Mouse (Mus musculus): ENCODE data around the gene Actrt2.
A peak's percentile ranks its signal among the peaks of the same experiment; 100 is the strongest.

Gene Actrt2

DNA sequence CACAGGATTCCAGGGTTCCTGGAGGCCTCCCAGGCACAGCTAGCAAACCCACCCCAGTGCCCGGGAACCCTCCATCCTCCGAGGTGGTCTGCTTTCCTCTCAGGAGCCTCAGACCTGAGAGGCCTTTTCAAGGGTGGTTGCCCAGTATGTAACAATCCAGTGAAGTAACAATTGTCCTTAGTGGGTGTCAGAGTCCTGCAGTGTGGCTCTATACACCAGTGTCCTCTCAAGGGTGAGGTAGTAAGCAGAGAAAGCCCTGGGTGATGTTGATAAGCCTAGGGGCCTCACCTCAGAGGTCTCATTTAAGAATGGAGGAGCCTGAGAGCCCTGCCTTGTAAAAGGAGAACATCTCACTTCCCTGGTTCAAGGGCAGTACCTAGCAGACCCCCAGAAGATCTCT, at the start of gene Actrt2:
TSS of gene Actrt2 (minus strand) at position 101 of the 400 bp plus-strand sequence.
- no peak for DNase-seq

DNA sequence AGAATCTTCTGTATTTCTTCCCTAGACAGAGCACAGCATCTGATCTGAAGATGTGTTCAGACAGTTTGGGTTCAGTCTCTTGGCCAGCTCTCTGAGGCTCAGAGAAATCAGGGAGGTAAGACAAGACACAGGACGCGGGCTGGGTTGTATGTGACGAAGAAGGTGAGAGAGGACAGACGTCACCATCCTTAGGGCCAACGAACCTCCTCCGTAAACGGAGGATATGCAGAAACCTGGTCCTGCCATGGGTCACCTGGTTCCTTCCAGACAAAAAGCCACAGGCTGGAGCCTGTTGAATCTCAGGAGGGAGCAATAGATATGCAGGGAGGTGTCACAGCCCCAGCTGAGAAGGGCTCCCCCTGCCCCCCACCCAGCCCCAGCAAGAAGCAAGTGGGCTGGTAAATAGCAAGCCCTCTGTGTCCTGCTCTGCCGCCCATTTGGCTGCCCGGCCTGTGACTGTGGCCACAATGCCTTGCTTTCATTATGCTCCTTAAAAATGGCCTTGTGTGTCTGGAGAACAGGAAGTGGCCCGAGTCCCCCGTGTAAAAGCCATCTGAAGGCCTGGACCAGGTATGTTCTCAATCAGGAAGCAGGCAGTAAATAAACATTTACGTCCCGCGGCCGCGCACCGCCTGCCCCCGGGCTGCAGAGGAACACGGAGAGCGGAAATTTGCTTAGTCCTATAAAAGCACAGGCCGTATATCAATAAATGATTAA, 41.9 kb upstream of the Actrt2 start:
- DNase-seq = peak in 1 of 2 experiments; percentile 16

DNA sequence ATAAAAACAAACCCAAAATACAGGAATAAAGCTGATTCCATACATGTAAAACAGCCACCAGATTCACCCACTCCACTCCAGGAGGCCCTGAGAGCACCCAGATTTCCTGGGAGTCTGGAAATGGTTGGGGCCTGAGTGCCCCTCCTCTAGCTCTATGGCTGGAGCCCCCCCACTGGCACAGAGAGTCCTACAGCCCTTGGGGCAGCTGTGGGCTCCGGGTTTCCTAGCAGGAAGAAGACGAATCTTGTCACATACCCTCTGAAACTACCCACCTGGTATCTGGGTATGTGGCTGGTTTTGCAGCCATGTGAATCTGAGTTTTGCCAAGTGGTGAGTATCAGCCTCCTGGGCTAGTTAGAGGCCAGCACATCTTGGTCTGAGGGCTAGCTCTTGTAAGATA, 41.1 kb upstream of the Actrt2 start:
- no peak for DNase-seq

DNA sequence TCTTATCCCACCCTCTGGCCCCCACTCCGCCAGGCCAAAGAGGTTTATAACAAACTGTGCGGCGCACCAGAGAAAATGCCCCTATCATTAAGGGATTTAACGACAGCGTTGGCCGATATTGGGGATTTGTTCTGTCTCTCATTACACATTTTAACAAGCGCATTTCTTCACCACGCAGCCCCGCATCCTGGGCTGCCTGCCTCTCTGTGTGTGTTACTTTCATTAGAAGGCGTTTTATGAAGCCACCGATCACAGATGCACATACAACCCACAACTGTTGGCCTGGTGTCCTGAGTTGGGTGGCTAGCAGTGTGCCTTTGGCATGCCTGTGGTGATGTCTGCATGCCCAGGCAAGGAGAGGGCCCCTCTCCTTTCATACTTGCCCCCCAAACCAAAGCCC, 40.6 kb upstream of the Actrt2 start:
- DNase-seq = no peak

DNA sequence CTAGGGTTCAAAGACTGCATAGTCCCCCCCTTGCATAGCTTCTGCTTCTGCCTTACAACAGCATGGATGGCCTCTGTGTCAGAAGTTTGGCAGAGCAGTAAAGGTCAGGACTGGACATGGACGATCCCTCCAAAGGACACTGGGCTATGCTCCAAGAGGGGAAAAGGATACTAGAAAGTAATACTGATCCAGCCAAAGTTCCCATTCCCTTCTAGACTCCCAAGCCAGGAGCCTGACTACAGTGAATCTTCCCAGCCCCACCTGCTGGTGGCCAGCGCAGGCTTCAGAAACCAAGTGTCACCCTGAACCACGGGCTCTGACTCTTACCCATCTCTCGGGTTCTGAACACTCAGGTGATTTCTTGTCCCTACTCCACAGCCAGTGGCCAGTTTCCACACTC, 39.9 kb upstream of the Actrt2 start:
- DNase-seq = peak in 1 of 2 experiments; percentile 10

DNA sequence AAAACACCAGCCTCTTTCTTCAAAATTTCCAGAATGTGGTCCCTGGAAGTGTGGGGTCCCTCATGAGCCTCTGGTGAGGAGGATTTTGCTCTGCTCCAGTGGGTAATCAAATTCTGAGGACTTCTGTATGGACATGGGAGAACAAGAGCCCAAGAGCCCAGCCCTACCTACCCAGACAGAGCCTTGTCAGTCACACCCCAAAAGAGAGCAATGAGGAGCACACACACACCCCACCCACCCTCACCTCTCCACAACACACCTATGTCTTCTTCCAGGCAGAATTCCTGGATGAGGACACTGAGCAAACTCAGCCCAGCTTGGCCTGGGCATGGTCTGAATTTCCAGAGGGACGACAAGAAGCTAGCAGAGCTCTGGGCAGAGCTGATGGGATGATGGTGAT, 38.8 kb upstream of the Actrt2 start:
- DNase-seq = no peak

DNA sequence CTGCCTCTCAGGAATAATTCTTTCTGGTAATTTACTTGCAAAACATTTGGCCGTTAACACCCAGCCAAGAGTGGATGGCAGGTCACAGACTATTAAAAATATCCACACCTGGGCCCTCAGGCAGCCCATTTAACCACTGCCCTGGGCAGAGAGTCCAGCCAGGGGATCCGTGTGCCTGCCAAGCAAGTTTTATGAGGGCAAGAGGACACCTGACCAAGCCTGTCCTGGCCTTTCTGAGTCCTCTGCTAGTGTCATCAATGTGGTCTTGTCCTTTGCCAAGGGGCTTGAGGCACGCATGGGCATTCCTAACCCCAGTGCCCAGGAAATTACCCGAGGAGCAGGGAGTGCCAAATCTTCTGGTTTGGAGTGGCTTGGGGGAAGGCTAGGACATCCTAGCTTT, 38.0 kb upstream of the Actrt2 start:
- peak; percentile 60 to 82 for DNase-seq

DNA sequence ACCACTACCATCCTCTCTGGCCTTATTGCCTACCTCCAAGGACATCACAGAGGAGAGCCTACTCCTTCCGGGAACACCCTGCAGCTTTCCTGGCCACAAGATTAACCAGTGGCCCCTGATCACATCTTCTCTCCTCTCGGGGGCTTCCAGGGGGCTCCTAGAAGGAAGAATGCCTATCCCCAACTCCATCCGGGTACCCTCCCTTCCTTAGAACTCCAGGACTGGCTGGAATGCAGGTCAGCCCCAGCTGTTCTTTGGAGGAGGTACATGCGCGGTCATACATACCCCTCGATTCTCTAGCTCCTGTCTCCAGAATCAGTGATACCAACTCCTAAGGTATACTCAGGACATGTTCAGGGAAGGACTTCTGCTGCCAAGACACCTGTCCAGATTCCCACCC, 37.4 kb upstream of the Actrt2 start:
- no peak for DNase-seq

DNA sequence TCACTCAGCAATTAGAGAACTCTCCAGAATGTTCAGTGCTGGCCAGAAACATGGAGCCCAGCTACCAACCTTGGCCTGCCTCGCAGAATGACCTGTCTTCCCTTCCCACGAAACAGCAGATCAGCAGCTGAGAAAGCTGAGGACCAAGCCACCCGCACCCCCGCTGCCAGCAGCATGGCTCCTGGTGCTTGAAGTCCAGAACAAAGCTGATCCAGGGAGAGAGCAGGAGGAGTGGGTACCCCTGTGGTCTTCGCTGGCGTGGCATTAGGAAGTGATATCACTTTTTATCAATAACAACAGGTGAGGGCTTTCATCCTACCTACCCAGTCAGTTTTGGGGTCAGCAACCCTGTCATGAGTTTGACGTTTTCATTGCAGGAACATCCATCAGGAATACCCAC, 36.9 kb upstream of the Actrt2 start:
- no peak for DNase-seq

DNA sequence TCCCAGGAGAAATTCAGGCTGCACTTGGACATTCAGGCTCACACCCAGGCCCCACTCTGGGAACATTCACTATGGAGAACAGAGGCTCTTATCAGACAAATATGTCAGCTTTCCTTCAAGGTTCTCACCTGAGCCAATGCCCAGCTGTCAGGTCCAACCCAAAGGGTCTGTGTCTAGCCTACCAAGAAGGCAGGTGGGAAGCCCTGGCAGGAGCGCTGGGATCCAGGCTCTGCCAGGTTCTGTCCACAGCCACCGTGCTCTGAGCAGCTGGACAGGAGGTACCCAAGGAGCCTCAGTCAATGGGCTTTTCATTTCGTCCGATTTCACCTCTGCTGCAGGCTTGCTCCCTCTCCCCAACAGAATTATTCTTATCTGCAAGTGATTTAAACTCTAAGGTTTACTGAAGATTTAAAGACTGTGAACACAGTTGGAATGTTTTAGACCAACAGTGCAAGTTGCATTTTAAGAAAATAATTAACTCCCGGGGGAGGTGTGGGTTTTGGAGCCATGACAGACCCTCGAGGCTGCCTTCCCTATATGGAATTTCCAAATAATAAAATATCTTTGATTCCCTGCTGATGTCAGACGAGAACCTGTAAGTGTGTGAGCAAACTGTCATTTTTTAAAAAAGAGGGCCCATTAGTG, 35.9 kb upstream of the Actrt2 start:
- DNase-seq = no peak

DNA sequence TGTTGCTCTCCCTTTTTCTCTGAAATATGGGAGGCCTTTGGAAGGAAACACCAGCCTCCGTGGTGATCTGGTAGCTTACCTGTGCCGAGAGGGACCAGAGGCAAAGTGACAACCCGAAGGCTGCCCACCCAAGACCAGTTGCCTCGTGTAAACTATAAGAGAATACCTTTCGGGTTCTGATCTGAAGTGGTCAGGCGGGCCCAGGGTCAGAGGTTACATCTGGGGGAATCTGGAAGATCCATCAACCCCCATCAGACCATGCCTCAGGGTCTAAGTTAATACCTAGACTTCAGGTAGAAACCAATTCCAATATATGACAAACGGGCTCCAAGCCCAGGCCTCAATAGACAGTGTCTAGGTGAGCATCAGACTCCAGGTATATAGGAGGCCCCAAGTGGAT, 35.3 kb upstream of the Actrt2 start:
- no peak for DNase-seq

DNA sequence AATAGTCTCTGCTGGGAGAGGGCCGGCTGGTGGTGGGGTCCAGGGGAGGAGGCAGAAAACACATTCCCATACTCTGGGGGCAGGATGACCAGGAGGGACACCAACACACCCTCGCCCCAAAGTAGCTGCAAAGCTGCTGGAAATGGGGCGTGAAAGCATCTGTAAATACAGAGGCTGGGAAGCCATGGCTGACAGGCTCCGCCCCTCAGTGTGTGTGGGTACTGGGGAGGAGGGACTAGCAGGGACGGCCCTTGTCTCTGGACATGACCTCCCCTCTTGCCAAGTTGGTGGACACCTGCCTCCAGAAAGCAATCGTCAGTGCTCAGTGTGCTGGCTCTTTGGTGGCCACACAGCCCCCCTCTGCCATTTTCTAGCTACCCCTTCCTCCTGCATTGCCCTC, 34.5 kb upstream of the Actrt2 start:
- no peak for DNase-seq

DNA sequence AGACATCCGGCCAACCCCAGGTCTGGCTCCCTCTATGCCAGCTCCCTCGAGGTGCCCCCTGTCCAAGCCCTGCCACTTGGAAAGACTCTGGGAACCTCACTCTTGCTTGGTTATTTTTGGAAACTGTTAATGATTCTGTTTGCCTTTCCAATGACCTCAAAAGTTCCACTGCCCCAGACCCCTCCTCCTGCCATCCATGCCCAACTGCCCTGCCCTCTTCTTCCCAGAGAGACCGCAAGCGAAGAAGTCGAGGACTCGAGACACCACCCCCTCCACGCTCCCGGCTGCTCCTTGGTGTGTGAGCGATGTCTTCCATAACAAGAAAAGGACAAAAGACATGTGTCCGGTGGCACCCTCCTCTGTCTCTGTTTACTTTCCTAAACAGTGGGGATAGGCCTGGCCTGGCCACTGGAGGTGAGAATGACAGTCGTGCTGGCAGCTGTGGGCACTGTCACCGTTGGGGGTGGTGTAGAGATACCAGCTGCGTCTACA, 33.3 kb upstream of the Actrt2 start:
- DNase-seq = peak; percentile 25 to 65

DNA sequence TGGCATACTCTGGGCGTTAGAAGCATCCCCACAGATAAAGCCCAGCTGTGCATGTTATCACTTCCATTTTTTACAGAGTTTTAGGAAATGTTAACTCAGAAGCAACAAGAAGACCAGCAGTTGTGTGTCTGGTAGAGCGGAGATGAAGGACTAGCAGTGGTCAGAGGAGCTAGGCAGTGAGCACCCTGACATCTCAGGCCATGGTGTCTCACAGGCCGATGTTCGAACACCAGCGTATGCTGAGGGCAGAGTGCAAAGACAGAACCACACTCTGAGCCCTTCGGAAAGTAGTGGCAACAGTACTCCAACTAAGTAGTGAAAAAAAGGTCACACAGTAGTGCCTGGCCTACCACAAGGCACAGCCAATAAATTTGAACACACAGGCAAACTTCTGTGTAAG, 32.8 kb upstream of the Actrt2 start:
- DNase-seq = no peak

DNA sequence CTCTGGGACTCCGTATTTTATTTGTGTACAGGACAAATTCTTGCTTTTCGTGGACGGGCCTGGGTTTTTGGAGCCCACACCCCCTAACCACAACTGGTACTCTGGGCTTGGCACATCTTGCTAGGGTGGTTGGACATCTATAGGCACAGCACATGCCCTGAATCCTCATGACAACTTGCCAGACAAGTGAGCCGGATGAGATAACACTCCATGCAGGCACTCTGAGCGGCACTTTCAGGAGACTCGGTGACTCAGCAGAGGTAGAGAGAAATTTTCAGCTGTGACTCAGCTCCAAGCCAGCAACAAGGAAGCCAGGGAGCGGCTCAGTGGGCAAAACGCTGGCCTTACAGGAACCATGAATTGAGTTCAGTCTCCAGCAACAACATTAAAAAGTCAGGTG, 31.6 kb upstream of the Actrt2 start:
- DNase-seq = no peak

DNA sequence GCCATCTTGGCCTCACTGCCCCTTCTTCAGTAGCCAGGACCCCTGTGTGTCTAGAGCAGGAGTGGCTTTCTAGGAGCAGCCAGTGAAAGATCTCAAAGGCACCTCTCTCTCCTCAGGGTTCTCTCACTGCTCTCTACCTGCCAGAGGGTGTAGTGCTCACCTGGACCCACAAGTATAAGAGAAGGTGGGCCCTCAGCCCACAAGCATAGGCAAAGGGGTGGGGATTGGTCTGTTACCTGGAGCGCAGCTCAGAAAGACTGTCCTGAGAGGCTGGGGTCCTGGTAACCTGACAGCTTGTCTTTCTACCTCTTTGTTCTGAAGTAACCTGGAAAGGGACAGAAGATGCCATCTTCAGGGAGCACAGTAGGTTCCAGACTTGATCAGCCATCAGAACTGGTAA, 31.0 kb upstream of the Actrt2 start:
- no peak for DNase-seq

DNA sequence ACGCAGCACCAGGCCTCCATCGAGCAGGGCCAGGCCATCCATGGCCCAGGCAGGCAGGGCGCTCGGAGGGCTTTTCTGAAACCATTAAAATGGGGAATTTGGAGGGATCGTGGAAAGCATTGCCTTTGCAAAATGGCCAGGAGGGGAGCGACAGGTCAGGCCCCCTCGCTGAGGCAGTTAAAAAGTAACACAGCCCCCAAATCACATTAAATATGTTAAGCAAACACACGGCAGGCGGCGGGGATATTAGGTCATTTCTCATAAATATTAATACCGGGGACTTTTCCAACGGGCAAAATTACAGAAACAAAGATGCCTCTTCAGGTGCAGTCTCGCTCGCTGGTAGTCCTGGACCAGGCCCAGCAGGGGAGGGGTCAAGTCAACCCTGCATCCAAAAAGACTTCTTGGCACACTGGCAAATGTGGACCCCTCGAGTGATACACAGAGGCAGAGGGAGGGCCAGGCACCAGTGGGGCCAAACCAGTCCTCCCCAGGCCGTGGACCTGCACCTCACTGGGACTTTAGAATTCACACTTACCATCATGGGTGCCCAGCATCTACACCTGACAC, 30.4 kb upstream of the Actrt2 start:
- DNase-seq = no peak

DNA sequence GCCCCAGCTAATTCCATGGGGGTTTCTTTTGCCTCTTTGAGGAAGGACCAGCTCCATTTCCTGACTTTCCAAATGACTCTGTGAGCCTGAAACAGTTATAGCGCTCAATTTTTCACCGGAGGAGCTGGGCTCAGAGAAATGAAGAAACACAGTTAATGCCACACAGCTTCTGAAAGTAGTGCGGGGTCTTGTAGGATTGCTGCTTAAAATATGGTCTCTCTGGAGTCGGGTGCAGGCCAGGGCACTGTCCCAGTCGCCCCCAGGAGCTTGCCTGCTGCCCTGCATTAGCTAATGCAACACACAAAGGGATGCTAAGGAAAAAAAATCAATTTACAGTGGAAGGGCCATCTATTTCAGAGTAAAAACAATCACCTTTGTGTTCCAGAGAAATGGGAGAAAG, 29.8 kb upstream of the Actrt2 start:
- DNase-seq = no peak

DNA sequence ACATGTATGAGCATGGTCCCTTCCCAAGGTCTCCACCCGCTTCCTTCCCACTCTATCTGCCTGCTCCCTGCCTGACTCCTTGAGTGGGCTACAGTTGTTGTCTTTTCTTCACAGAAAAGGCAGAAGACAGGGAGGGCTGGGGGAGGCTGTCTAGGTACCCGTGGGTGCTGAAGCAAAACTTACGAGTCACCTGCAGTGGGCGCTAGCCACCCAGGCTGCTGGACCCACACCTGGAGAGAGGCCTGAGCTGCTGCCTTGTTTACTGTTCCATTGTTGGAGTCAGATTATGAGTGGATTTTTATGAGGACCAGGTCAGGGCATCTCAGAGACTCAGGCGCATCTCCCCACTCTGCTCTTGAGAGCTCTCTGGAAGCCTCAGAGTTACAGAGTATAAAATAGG, 28.9 kb upstream of the Actrt2 start:
- no peak for DNase-seq

DNA sequence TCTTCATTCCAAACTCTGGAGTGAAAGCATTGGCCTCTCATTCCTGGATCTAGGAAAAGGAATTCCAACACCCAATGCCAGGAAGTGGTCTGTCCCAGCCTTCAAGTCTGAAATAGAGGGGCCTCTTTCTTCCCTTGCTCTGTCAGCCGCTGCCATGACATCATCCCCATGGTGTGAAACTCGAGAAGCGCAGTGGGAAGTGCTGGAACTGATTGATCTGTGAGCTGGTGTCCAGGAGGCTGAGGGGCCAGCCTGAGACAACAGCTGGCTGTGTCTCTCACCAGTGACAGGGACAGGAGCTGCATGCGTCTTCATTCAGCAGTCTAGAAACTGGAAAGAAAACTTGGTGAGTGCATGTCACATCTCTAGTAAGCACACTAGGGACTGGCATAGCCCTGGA, 28.5 kb upstream of the Actrt2 start:
- no peak for DNase-seq

DNA sequence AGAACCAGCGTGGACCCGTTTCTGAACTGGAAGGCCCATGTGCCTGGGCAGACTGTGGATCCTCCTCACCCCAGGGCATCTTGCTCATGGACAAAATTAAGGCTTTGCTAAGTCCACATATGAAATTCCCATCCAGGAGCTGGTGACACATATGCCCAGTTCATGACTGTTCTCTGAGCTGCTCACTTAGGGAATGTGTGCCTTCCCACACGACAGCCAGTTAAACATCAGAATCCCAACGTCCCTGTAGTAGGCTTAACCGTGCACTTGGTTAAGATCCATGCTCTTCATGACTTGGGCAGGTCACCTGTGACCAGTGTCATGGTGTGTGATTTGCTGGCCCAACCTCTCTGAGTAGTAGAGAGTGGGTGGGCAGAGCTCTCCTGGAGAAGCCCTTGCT, 26.7 kb upstream of the Actrt2 start:
- no peak for DNase-seq

DNA sequence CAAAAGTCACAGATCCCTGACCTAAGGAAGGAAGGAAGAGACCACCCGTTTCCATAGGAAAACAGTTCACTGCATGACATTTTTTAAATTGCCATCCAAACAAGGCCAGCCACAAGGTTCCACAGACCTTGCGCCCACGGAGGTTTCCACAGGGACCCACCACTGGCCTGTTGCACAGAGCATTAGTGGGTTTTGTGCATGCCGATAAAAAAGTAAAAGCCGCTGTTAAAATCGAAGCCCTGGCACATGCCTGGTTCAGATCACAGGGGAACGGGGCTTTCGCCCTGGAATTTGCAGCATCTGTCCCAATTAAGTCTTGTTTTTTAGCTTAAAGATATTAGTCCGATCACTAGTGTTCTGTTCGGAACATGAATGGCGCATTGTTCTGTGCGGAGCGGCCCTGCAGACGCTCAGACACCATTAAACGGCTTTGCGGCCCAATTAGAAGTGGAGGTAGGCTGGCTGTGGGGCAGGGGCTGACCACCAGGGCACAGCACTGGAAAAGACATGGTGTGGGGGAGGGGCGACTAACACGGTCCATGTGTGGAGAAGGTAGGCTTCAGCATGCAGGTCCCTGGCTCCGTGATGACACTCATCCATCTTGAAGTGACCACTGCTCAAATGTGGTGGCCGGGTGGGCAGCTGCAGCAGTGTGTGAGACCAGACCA, 25.8 kb upstream of the Actrt2 start:
- no peak for DNase-seq

DNA sequence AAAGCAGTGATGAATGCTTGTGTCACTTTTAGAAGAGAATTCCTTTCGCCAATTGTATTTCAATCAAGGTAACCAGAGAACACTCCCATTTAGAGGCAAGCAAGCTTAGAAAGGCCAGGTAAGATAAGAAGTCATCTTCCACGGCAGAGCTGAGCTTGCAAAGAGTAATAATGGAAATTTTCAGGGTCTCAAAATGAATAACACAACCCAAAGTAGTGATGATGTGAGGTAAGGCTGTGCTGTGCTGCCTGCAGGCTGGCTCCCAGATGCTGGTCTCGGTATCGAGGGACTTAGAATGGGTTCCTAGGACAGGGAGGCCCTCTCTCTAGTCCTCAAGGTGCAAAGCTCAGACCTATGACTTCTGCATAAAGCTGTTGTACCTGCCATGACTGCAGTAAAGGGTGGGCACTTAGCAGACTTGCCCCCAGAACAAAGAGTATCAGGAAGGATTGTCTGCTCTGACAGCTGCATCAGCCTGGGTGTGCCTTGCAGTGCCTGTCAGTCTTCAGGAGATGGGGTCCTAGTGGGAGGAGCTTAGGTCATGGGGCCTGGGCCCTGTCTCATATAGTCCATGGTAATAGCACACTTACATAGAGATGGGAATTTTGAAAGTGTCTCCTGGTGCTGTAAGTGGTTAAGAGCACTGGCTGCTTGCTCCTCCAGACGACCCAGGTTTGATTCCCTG, 15.5 kb upstream of the Actrt2 start:
- DNase-seq = peak in 1 of 2 experiments; percentile 26
